Mouse (Mus musculus) thymus, adult 2 months (tissue): ENCODE measurements around the gene Thrb.

Experiments used
- CTCF ChIP-seq: fragments of 200-500 bp; IDR thresholded peaks from 2 replicates; pipeline ENCODE4 v1.5.1; 2012; ENCODE audit warnings: mild to moderate bottlenecking, control low read depth, low read length, moderate library complexity, borderline replicate concordance; ENCODE audit not compliant: control insufficient read depth, poor library complexity, insufficient read depth; ENCODE audit errors: extremely low read depth
- POLR2A ChIP-seq: fragments of 200-500 bp; IDR thresholded peaks from 2 replicates; pipeline ENCODE4 v1.6.1; 2012; ENCODE audit warnings: mild to moderate bottlenecking, low read length, control low read depth, moderate library complexity; ENCODE audit not compliant: control insufficient read depth, poor library complexity, insufficient read depth; ENCODE audit errors: extremely low read depth

DNA sequence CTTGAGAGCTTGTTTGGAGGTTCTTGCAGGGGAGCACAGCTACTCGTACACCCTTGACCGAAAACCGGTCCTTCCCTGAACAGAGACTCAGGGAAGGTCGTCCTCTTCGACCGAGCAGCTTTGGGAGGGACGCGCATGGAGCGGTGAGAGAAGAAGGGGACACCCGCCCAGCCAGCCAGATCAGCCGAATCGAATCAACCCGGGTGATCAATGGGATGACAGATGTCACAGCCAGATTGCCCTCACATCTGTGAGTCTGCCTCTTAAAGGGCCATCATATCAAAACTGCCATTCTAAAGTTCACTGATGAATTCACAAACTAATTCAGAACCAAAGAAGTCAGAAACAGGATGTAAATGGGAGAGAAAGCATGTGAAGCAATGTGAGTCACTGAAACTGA lies 224.8 kb downstream of the Thrb start:
- TF ChIP-seq CTCF, result no peak
- TF ChIP-seq POLR2A, result no peak
